Mouse (Mus musculus): ENCODE results near the gene Chd9.
"Not testable (repeated sequence)": the region's sequence is repeated elsewhere in the genome, so short reads cannot be mapped to it uniquely, and the experiment has no call there.

The Chd9 gene

DNA sequence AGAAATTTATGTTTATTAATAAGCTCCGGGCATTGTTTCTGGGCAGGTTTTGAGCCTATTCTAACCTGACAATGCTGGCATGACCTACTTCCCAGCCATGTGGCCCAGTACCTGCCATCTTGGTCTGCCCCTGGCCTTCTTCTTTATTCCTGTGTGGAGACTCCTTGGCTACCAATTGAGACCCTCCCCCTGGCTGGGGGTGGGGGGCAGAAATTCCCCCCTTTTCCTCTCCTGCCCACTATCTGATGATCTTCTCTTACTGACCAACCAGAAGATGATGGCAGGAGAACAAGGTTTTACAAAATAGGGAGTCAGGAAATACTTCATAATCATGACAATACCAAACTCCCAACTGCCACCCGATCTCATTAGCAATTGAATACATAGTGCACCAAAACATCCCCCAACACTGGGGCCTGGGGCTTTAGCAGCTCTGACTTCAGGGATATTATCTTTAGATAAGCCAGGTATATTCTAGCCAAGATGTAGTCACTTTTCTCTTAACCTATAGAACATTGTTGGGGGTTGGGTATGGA is 76.1 kb downstream of the Chd9 start:
- DNase-seq (ENCODE audit: extremely low read depth, low read depth, low spot score) = no peak

DNA sequence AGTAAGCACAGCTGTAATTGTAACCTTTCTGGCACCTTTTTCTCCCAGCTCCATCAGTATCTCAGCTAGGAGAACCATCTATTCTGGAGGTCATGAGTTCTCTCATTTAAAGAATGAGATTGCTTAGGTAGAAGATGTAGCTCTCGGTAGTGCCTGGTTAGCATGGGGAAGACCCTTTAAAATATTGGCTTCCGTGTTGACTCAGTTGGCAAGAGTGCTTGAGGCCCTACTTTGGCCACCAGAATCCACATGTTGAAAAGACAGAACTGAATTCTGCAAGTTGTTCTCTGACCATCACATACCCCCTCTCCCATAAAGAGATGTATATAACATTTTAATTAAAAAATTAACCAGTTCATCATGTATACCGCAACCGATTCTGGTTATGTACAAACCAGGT is 78.8 kb downstream of the Chd9 start:
- no peak for DNase-seq (ENCODE audit: extremely low read depth, low read depth, low spot score)

DNA sequence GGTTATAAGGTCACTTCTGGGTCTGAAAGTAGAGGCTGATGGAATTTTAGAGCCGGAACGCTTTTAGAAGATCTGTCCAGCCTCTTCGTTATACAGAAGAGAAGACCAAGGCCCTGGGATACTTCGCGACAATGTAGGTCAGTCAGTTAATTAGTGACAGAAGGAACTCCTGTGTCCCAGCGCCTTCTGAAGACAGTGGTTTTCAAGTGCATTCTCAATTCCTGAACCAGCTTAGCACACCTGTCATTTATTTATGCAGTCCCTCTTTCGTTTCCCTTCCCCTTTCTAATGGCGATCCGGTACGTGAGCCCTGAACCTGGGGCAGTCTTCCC is 79.3 kb downstream of the Chd9 start:
- DNase-seq (ENCODE audit: extremely low read depth, low read depth, low spot score) = no peak

DNA sequence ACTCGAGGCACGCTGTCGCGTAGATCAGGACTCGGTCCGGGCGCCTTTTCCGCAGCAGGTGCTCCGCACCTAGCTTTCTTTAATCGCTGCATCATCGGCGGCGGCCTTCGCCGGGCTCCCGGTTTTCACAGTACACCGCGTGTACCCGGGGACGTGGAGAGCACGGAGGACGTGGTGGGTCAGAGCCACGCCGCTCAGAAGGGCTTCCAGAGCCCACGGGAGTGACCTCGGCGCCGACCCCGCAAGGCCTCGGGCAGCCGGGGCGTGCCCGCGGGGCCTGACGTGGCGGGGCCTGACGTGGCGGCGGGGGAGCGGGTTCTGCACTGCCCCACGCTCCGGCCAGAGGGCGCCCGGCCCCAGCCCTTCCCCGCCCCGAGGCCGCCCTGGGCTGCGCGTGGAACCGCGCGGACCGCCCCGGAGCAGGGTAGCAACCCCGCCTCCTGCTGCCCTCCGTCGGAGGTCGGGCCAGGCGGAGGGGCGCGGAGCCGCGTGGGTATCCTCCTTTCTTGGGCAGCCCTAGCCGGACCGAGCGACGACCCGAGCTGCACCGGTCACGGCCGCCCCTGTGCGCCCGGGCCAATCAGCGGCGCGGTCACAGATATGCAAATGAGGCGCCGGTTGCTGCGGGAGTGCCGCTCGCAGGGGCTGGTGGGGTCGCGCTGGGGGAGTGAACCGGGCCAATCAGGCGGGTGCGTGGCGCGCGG is 79.8 kb downstream of the Chd9 start:
- DNase-seq (ENCODE audit: extremely low read depth, low read depth, low spot score) = no peak

- no peak for DNase-seq (ENCODE audit: extremely low read depth, low read depth, low spot score)
Measured at GRCm38 (mm10) chr8:90908580-90909471, 80.7 kb downstream of the Chd9 start.

GRCm38 (mm10) chr8:90923158-90923905 is 95.2 kb downstream of the Chd9 start:
- no peak for DNase-seq (ENCODE audit: extremely low read depth, low read depth, low spot score)

GRCm38 (mm10) chr8:90928412-90928811 is 100.3 kb downstream of the Chd9 start:
- DNase-seq (ENCODE audit: extremely low read depth, low read depth, low spot score) = no peak

GRCm38 (mm10) chr8:90930125-90930524 is 102.0 kb downstream of the Chd9 start:
- DNase-seq (ENCODE audit: extremely low read depth, low read depth, low spot score) = not testable (repeated sequence)

DNA sequence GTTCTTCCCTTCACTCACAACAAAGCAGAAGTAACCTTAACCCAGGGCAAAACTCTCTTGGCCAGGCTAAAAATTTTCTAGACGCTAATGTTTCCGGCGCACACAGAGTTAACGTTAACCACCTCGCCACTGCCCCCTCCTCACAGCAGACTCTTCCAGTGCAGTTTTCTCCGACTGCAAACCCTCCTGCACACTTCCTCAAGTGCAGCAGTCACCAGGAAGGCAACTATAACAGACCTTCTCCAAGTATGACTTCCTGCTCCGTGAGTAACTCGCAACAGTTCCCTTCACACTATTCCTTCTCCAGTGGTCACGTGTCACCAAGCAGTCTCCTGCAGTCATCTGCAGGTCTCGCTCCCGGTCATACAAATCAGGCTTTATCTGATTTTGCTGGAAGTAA is 104.8 kb downstream of the Chd9 start:
- DNase-seq (ENCODE audit: extremely low read depth, low read depth, low spot score) = no peak

- no peak for DNase-seq (ENCODE audit: extremely low read depth, low read depth, low spot score)
Measured at GRCm38 (mm10) chr8:90934786-90935185, 106.6 kb downstream of the Chd9 start.

GRCm38 (mm10) chr8:90936840-90937239 is 108.7 kb downstream of the Chd9 start:
- no peak for DNase-seq (ENCODE audit: extremely low read depth, low read depth, low spot score)

DNA sequence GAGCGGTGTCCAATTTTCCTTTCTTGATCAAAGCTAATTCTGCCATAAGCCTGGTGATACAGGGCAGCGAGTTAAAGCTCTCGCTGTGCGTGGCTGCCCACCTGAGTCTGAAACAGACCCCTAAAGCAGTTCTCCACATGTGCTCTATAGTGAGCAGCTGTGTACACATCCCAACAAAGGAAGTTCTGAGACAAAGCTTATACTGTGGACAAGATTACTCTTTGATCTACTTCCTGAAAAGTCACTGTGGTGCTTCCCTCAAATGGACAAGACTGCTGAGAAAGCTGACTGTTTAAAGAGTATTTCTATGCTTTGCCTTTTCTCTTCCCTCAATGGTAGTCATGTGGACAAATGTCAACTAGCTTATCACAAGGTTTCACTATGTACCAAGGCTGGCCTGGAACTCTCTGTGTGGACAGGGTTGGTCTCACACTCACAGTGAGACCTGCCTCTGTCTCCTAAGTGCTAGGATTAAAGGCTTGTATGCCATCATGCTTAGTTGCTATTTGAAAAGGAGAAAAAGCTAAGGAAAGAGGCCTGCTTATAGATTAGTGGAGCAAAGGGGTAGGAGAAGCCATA is 110.3 kb downstream of the Chd9 start:
- no peak for DNase-seq (ENCODE audit: extremely low read depth, low read depth, low spot score)

- no peak for DNase-seq (ENCODE audit: extremely low read depth, low read depth, low spot score)
Measured at GRCm38 (mm10) chr8:90939867-90940266, 111.7 kb downstream of the Chd9 start.

GRCm38 (mm10) chr8:90943770-90944169 is 115.6 kb downstream of the Chd9 start:
- DNase-seq (ENCODE audit: extremely low read depth, low read depth, low spot score) = no peak

DNA sequence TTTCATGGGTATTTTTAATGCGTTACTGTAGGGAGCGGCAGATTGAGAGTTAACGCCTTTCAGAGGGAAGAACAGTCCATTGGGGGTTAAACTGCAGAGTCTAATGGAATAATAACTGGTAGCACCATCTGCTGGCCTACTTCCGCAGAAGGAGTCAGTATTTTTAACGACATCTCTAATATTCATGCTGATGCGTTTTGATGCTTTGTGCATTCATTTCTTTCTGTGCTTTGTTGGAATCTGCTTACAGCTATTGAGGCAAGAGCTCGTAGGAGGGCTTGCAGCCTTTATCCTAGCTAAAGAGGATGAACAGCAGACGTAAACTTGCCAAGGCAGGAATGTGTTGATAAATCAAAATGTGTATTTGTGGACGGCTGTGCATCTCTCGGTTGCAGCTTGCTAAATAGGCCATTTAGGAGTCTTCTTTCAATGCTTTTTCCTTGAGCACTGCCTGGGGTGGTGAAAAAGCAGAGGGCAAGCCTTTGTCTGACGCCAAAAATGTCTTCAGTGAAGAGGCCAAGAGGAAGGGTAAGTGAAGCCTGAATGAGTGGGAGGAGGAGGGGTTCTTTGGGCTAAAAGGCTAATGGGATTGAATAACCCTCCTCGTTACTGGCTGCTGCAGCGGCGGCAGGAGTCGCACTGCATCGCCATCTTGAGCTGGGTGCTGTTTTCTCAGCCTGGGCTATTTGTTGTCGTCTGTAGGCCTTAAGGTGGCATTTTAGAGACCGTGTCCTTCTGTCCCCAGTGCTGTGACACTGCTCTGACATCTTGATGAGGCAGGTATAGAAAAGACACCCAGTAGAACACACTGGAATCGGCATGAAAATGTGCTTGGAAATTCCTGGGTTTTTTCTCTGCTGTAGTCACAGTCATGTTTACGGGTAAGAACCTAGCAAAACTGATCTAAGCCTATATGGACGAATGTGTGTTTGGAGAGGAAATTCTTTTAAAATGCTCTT is 126.9 kb downstream of the Chd9 start:
- DNase-seq (ENCODE audit: extremely low read depth, low read depth, low spot score) = peak; percentile 28

DNA sequence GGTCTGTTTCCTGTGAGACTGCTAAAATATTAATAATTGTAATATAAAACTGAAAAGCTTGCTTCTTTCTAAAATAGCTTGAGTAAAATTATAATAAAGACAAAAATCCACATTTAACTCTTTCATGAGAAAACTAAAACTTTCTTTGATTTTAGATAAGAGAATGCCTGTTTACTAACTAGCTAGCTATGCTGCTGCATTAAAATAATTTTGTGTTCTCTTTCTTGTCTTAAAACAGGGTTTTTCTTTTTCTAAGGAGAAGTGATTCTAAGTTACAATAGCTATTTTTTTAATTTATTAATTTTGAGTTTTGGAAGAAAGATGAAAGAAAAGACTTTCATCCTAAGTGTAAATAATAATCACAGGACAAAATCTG is 127.6 kb downstream of the Chd9 start:
- no peak for DNase-seq (ENCODE audit: extremely low read depth, low read depth, low spot score)

DNA sequence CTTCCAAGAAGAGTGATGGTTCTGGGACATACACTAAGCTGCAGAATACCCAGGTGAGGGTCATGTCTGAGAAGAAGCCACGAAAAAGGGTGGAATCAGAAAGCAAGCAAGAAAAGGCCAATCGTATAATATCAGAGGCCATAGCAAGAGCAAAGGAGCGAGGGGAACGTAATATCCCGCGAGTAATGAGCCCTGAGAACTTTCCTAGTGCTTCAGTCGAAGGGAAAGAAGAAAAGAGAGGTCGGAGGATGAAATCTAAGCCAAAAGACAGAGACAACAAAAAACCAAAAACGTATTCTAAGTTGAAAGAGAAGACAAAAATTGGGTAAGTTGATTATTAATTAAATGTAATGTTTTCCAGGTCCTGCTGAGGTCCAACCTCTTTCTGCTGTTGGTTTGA is 128.2 kb downstream of the Chd9 start:
- no peak for DNase-seq (ENCODE audit: extremely low read depth, low read depth, low spot score)

DNA sequence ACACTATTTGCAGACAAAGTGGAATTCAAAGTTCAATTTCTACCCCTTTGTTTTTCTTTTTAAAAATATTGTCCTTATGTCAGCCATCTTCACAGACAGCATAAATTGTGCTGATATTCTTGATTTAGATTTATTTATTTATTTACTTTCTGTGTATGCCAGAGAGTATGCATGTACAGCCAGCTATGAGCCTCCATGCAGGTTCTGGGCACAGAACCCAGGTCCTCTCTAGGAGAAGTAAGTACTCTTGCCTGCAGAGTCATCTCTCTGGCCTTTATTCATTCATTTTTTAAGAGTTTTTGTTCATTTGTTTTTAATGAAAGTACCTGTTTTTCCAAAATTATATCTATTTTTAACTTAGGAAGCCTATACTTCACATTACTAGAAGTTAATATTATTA is 129.6 kb downstream of the Chd9 start:
- DNase-seq (ENCODE audit: extremely low read depth, low read depth, low spot score) = no peak

DNA sequence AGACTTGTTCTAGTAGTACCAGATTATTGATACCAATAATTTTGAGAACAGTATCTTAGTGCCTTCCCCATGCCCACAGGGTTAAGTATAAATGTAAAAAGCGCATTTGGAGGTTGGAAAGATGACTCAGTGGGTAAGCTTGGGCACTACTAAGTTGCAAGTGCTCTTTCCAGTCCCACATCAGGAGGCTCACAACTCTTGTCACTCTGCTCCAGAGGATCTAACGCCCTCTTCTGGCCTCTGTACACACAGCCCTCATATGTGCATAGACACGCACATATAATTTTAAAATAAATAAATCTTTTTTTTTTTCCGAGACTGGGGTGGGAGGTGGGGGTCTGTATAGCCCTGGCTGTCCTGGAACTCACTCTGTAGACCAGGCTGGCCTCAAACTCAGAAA is 131.6 kb downstream of the Chd9 start:
- no peak for DNase-seq (ENCODE audit: extremely low read depth, low read depth, low spot score)

- no peak for DNase-seq (ENCODE audit: extremely low read depth, low read depth, low spot score)
Measured at GRCm38 (mm10) chr8:90961603-90962002, 133.5 kb downstream of the Chd9 start.
